Mouse (Mus musculus): ENCODE measurements around the gene Ppp1r12c. TPM values are rescaled to one million over a fixed set of nuclear protein-coding genes. Genes with fewer than 3 reads are reported as not detected.

The Ppp1r12c gene
- polyA plus RNA-seq, 1 experiment, result 33.0 TPM

GRCm38 (mm10) chr7:4473940-4474339, 27.5 kb downstream of the Ppp1r12c start:
- 28% methylated on average over 19 of the region's 19 CpGs for WGBS
- no peak overlapping the region for H3K27ac ChIP-seq (ENCODE audit: insufficient read depth, low read depth, low read length)
- H3K4me3 ChIP-seq (ENCODE audit: insufficient read depth, low read depth, low read length), result no peak overlapping the region
- H3K36me3 ChIP-seq (ENCODE audit: control insufficient read depth, insufficient read depth, low read length), result no peaks in the 10 kb centered on the region
- H3K27me3 ChIP-seq (replicated peaks; ENCODE audit: control insufficient read depth, insufficient read depth, low read length), result no peaks in the 10 kb centered on the region
- TF ChIP-seq CTCF (conservative IDR thresholded peaks at IDR 0.05; ENCODE audit: insufficient read depth, insufficient read length, low read depth, low read length) (no peak), POLR2A (IDR thresholded peaks at IDR 0.05; ENCODE audit: low read depth, low read length) (no peak)
- H3K4me1 ChIP-seq (ENCODE audit: control insufficient read depth, insufficient read depth, low read length), result 0 out of 2 replicates have a peak, but pooled peaks cover 3% of the 10 kb centered on the region
- no peak for DNase-seq

- TF ChIP-seq CTCF (conservative IDR thresholded peaks at IDR 0.05; ENCODE audit: insufficient read depth, insufficient read length, low read depth, low read length), result peak; percentile 72
- TF ChIP-seq POLR2A (IDR thresholded peaks at IDR 0.05; ENCODE audit: low read depth, low read length), result no peak
- Histone ChIP-seq H3K36me3 (ENCODE audit: control insufficient read depth, insufficient read depth, low read length) (no peaks in the 10 kb centered on the region), H3K4me3 (ENCODE audit: insufficient read depth, low read depth, low read length) (peak overlapping the region; percentile 44), H3K27ac (ENCODE audit: insufficient read depth, low read depth, low read length) (no peak overlapping the region), H3K4me1 (ENCODE audit: control insufficient read depth, insufficient read depth, low read length) (0 out of 2 replicates have a peak, but pooled peaks cover 3% of the 10 kb centered on the region), H3K27me3 (replicated peaks; ENCODE audit: control insufficient read depth, insufficient read depth, low read length) (no peaks in the 10 kb centered on the region)
- WGBS, result 5% methylated on average over 24 of the region's 24 CpGs
- peak; percentile 87 for DNase-seq
Observed at GRCm38 (mm10) chr7:4471179-4471555, 30.3 kb downstream of the Ppp1r12c start.

- no peak for TF ChIP-seq CTCF (conservative IDR thresholded peaks at IDR 0.05; ENCODE audit: insufficient read depth, insufficient read length, low read depth, low read length)
- TF ChIP-seq POLR2A (IDR thresholded peaks at IDR 0.05; ENCODE audit: low read depth, low read length), result no peak
- 5% methylated on average over 35 of the region's 35 CpGs for WGBS
- Histone ChIP-seq H3K4me1 (ENCODE audit: control insufficient read depth, insufficient read depth, low read length) (0 out of 2 replicates have a peak, but pooled peaks cover 3% of the 10 kb centered on the region), H3K4me3 (ENCODE audit: insufficient read depth, low read depth, low read length) (peak overlapping the region; percentile 44), H3K36me3 (ENCODE audit: control insufficient read depth, insufficient read depth, low read length) (no peaks in the 10 kb centered on the region), H3K27ac (ENCODE audit: insufficient read depth, low read depth, low read length) (no peak overlapping the region), H3K27me3 (replicated peaks; ENCODE audit: control insufficient read depth, insufficient read depth, low read length) (no peaks in the 10 kb centered on the region)
- DNase-seq, result peak; percentile 85
Observed at GRCm38 (mm10) chr7:4470275-4471178, 31.0 kb downstream of the Ppp1r12c start.

GRCm38 (mm10) chr7:4467801-4468200, 33.7 kb downstream of the Ppp1r12c start:
- H3K4me3 ChIP-seq (ENCODE audit: insufficient read depth, low read depth, low read length), result no peak overlapping the region
- no peaks in the 10 kb centered on the region for H3K36me3 ChIP-seq (ENCODE audit: control insufficient read depth, insufficient read depth, low read length)
- WGBS, result 74% methylated on average over 3 of the region's 3 CpGs
- no peak for DNase-seq
- peaks cover 6% of the 10 kb centered on the region; the same call in 1 of the 2 replicates for H3K4me1 ChIP-seq (ENCODE audit: control insufficient read depth, insufficient read depth, low read length)
- no peak overlapping the region for H3K27ac ChIP-seq (ENCODE audit: insufficient read depth, low read depth, low read length)
- no peaks in the 10 kb centered on the region for H3K27me3 ChIP-seq (replicated peaks; ENCODE audit: control insufficient read depth, insufficient read depth, low read length)
- TF ChIP-seq CTCF (conservative IDR thresholded peaks at IDR 0.05; ENCODE audit: insufficient read depth, insufficient read length, low read depth, low read length) (no peak), POLR2A (IDR thresholded peaks at IDR 0.05; ENCODE audit: low read depth, low read length) (no peak)

- H3K36me3 ChIP-seq (ENCODE audit: control insufficient read depth, insufficient read depth, low read length), result no peaks in the 10 kb centered on the region
- H3K4me3 ChIP-seq (ENCODE audit: insufficient read depth, low read depth, low read length), result peak overlapping the region; percentile 5; the same call in 1 of the 2 replicates
- no peak for TF ChIP-seq CTCF (conservative IDR thresholded peaks at IDR 0.05; ENCODE audit: insufficient read depth, insufficient read length, low read depth, low read length)
- peak; percentile 37 for TF ChIP-seq POLR2A (IDR thresholded peaks at IDR 0.05; ENCODE audit: low read depth, low read length)
- H3K4me1 ChIP-seq (ENCODE audit: control insufficient read depth, insufficient read depth, low read length), result peaks cover 3% of the 10 kb centered on the region; the same call in 1 of the 2 replicates
- peak overlapping the region; percentile 81 for H3K27ac ChIP-seq (ENCODE audit: insufficient read depth, low read depth, low read length)
- no peaks in the 10 kb centered on the region for H3K27me3 ChIP-seq (replicated peaks; ENCODE audit: control insufficient read depth, insufficient read depth, low read length)
- 6% methylated on average over 12 of the region's 12 CpGs for WGBS
- DNase-seq, result peak; percentile 77
Observed at GRCm38 (mm10) chr7:4464194-4464824, 37.2 kb downstream of the Ppp1r12c start.

- Histone ChIP-seq H3K27ac (ENCODE audit: insufficient read depth, low read depth, low read length) (peak within 1 kb of the TSS; percentile 93), H3K27me3 (replicated peaks; ENCODE audit: control insufficient read depth, insufficient read depth, low read length) (no peaks in the 10 kb centered on the region), H3K4me1 (ENCODE audit: control insufficient read depth, insufficient read depth, low read length) (peaks cover 3% of the 10 kb centered on the region; the same call in 1 of the 2 replicates), H3K36me3 (ENCODE audit: control insufficient read depth, insufficient read depth, low read length) (no peaks in the 10 kb centered on the region), H3K4me3 (ENCODE audit: insufficient read depth, low read depth, low read length) (peak within 1 kb of the TSS; percentile 64)
- peak; percentile 23 for DNase-seq
- WGBS, result 53% methylated on average over 15 of the region's 16 CpGs
- TF ChIP-seq CTCF (conservative IDR thresholded peaks at IDR 0.05; ENCODE audit: insufficient read depth, insufficient read length, low read depth, low read length) (no peak), POLR2A (IDR thresholded peaks at IDR 0.05; ENCODE audit: low read depth, low read length) (no peak)
Observed at GRCm38 (mm10) chr7:4460576-4461434, 40.7 kb downstream of the Ppp1r12c start, which contains the start of gene Eps8l1. Gene Eps8l1, plus strand, starts transcription at chr7:4460674.

All from kidney, adult 2 months (tissue).